Mouse (Mus musculus) CH12.LX (cell line): ENCODE data around the gene Gm815. TPM values are rescaled to one million over a fixed set of nuclear protein-coding genes. Genes with fewer than 3 reads are reported as not detected.

ENCODE experiments used
- DNase-seq: peaks from one replicate; pipeline ENCODE4 v3.0.0-alpha.2; 2013; ENCODE audit errors: extremely low read depth
- H3K27ac ChIP-seq: 2 replicates; pipeline ENCODE4 v1.5.1; 2012; ENCODE audit warnings: low read depth, mild to moderate bottlenecking, control low read depth, moderate library complexity; ENCODE audit not compliant: insufficient read depth
- H3K27me3 ChIP-seq: replicated peaks from 2 replicates; pipeline ENCODE3; 2012; ENCODE audit warnings: inconsistent platforms
- H3K36me3 ChIP-seq, 2 experiments: replicated peaks in 1 of 2; 2 replicates each; pipeline versions ENCODE3 to v1.6.1; 2012; ENCODE audit warnings: inconsistent platforms in 1 of 2, low read length in 1 of 2, mild to moderate bottlenecking in 1 of 2, mixed read lengths in 1 of 2, moderate library complexity in 1 of 2; ENCODE audit not compliant: control insufficient read depth in 1 of 2, insufficient read depth in 1 of 2
- H3K4me1 ChIP-seq, 2 experiments: 2 replicates each; pipeline ENCODE4 v1.6.1; 2012; ENCODE audit warnings: inconsistent platforms in 1 of 2, moderate library complexity in 1 of 2; ENCODE audit not compliant: insufficient read depth in 2 of 2, control insufficient read depth in 1 of 2
- H3K4me2 ChIP-seq: 2 replicates; pipeline ENCODE4 v1.6.1; 2012; ENCODE audit warnings: low read depth, mild to moderate bottlenecking, control low read depth; ENCODE audit not compliant: poor library complexity, insufficient read depth, severe bottlenecking
- H3K4me3 ChIP-seq, 3 experiments: fragments of 150-350 bp in 1 of 3; sonication (generic) in 1 of 3; replicated peaks in 1 of 3; 2 replicates each; pipeline versions ENCODE3 to v1.5.1; 2011 to 2012; ENCODE audit warnings: low read depth in 2 of 3, low read length in 2 of 3, mild to moderate bottlenecking in 2 of 3, moderate library complexity in 2 of 3, control low read depth in 1 of 3, improper control_type of control experiment in 1 of 3, inconsistent platforms in 1 of 3, mixed read lengths in 1 of 3; ENCODE audit not compliant: poor library complexity in 1 of 3
- H3K79me2 ChIP-seq: replicated peaks from 2 replicates; pipeline ENCODE4 v1.6.1; 2012; ENCODE audit warnings: mild to moderate bottlenecking, moderate library complexity; ENCODE audit not compliant: control insufficient read depth, poor library complexity, insufficient read depth, severe bottlenecking; ENCODE audit errors: extremely low read depth
- H3K9ac ChIP-seq: 2 replicates; pipeline ENCODE4 v1.6.1; 2012; ENCODE audit warnings: low read depth, mild to moderate bottlenecking, control low read depth, moderate library complexity; ENCODE audit not compliant: insufficient read depth
- H3K9me3 ChIP-seq: replicated peaks from 2 replicates; pipeline ENCODE3; 2012; ENCODE audit warnings: low read length, inconsistent platforms, mixed read lengths
- BHLHE40 ChIP-seq: IDR thresholded peaks from 2 replicates; pipeline ENCODE4 v1.6.1; 2011; ENCODE audit warnings: mild to moderate bottlenecking, low read depth, low read length, improper control_type of control experiment
- ETS1 ChIP-seq: conservative IDR thresholded peaks from 2 replicates; pipeline ENCODE4 v1.6.1; 2012; ENCODE audit warnings: low read depth, mild to moderate bottlenecking, inconsistent platforms, low read length, improper control_type of control experiment, moderate library complexity
- HCFC1 ChIP-seq: IDR thresholded peaks from 2 replicates; pipeline ENCODE4 v1.6.1; 2012; ENCODE audit warnings: low read depth, mild to moderate bottlenecking, inconsistent platforms, low read length, improper control_type of control experiment
- KAT2A ChIP-seq: IDR thresholded peaks from 2 replicates; pipeline ENCODE4 v1.6.1; 2012; ENCODE audit warnings: low read length, improper control_type of control experiment, inconsistent platforms; ENCODE audit not compliant: insufficient replicate concordance
- USF1 ChIP-seq: IDR thresholded peaks from 2 replicates; pipeline ENCODE4 v1.6.1; 2014; ENCODE audit warnings: low read depth, mild to moderate bottlenecking, inconsistent platforms, low read length, improper control_type of control experiment
- dilution Hi-C: fragments of 300-500 bp; cut with MboI; formaldehyde crosslinking; loops from 2 replicates; pipeline ENCODE4 v1.14.3; 2020; ENCODE audit warnings: low sequenced_read_pairs; ENCODE audit not compliant: extremely low pct_unique_long_range_greater_than_20kb, extremely low pct_ligation_motif_present
- in situ Hi-C: fragments of 300-500 bp; cut with MboI; formaldehyde crosslinking; loops from 3 replicates; pipeline ENCODE4 v1.14.3; 2019; ENCODE audit warnings: low sequenced_read_pairs, low pct_ligation_motif_present, low pct_unique_long_range_greater_than_20kb, mixed read lengths
- polyA plus RNA-seq: library from polyadenylated mRNA; unstranded; fragments of >175 nt; gene quantifications from 2 replicates; pipeline ENCODE4 v1.2.1, GENCODE M21; 2012; ENCODE audit warnings: low read depth; ENCODE audit not compliant: insufficient read length
- total RNA-seq, 2 experiments: library from RNA; depleted of rRNA; stranded (reverse); fragments of 300-350 nt in 1 of 2; fragments of >200 nt in 1 of 2; gene quantifications; 2 replicates each; pipeline ENCODE4 v1.2.3; 2012 to 2014

Gene Gm815
- total and polyA plus RNA-seq, 3 experiments, result not detected

DNA sequence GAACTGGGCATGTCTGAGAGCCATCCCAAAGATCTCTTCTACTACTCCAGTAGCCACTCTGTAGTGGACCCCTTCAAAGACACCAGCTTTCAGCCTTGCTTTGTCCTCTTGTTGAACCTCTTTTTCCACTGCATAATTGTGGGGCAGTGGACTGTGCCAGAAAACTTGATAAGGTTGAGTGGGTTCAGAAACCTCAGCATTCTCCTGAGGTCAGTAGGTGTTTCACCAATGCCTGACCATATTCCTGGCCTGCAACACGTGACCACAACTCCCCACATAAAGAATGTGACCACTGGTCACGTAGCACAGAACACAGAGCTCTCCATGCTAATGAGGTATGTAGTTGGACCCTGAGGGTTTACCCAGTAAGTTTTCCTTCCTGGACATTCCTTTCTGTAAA lies 48.5 kb downstream of the Gm815 start:
- dilution Hi-C loops (no loop called here), in situ Hi-C loops (no loop called here)
- Histone ChIP-seq H3K4me2 (no peak overlapping the region), H3K4me3 (no peak overlapping the region), H3K79me2 (no peaks in the 10 kb centered on the region), H3K4me1 (peaks cover 0 to 20% of the 10 kb centered on the region in 2 experiments; a peak in 2 of 4 replicates), H3K9ac (no peak overlapping the region), H3K27ac (no peak overlapping the region), H3K27me3 (no peaks in the 10 kb centered on the region), H3K36me3 (no peaks in the 10 kb centered on the region), H3K9me3 (no peaks in the 10 kb centered on the region)
- TF ChIP-seq HCFC1 (no peak), USF1 (peak; percentile 53), KAT2A (no peak), ETS1 (peak; percentile 21; the same call in 1 of the 2 replicates), BHLHE40 (peak; percentile 81)
- no peak for DNase-seq
